Mouse (Mus musculus) kidney, postnatal 10 days (tissue): Measurements from ENCODE around the gene 1700025G04Rik.

Source experiments
- DNase-seq: peaks from one replicate; pipeline ENCODE4 v3.0.0; 2021; ENCODE audit warnings: mixed read lengths

The 1700025G04Rik gene

GRCm38 (mm10) chr1:151890041-151890621 is 199.8 kb downstream of the 1700025G04Rik start:
- DNase-seq: peak; percentile 61

GRCm38 (mm10) chr1:151887631-151888030 is 202.3 kb downstream of the 1700025G04Rik start:
- no peak for DNase-seq

- no peak for DNase-seq
Observed at GRCm38 (mm10) chr1:151887126-151887525, 202.8 kb downstream of the 1700025G04Rik start.

GRCm38 (mm10) chr1:151886171-151886570 is 203.8 kb downstream of the 1700025G04Rik start:
- no peak for DNase-seq

GRCm38 (mm10) chr1:151881253-151881652 is 208.7 kb downstream of the 1700025G04Rik start:
- no peak for DNase-seq

- DNase-seq: no peak
Observed at GRCm38 (mm10) chr1:151880731-151881130, 209.2 kb downstream of the 1700025G04Rik start.

- DNase-seq: no peak
Observed at GRCm38 (mm10) chr1:151879966-151880365, 210.0 kb downstream of the 1700025G04Rik start.

- DNase-seq: no peak
Observed at GRCm38 (mm10) chr1:151879308-151879850, 210.5 kb downstream of the 1700025G04Rik start.

- no peak for DNase-seq
Observed at GRCm38 (mm10) chr1:151878411-151878810, 211.5 kb downstream of the 1700025G04Rik start.

GRCm38 (mm10) chr1:151872971-151873370 is 217.0 kb downstream of the 1700025G04Rik start:
- peak; percentile 39 for DNase-seq

GRCm38 (mm10) chr1:151864326-151864725 is 225.6 kb downstream of the 1700025G04Rik start:
- no peak for DNase-seq

- peak; percentile 77 for DNase-seq
Observed at GRCm38 (mm10) chr1:151863797-151864147, 226.2 kb downstream of the 1700025G04Rik start.

GRCm38 (mm10) chr1:151863135-151863796 is 226.7 kb downstream of the 1700025G04Rik start:
- peak; percentile 62 for DNase-seq

- DNase-seq: no peak
Observed at GRCm38 (mm10) chr1:151862109-151862508, 227.8 kb downstream of the 1700025G04Rik start.

GRCm38 (mm10) chr1:151861334-151861995 is 228.5 kb downstream of the 1700025G04Rik start:
- no peak for DNase-seq

- no peak for DNase-seq
Observed at GRCm38 (mm10) chr1:151858474-151858873, 231.5 kb downstream of the 1700025G04Rik start.

- no peak for DNase-seq
Observed at GRCm38 (mm10) chr1:151855561-151855960, 234.4 kb downstream of the 1700025G04Rik start.

GRCm38 (mm10) chr1:151851976-151852375 is 237.9 kb downstream of the 1700025G04Rik start:
- no peak for DNase-seq

GRCm38 (mm10) chr1:151851051-151851848 is 238.7 kb downstream of the 1700025G04Rik start:
- DNase-seq: no peak

GRCm38 (mm10) chr1:151849993-151850608 is 239.8 kb downstream of the 1700025G04Rik start:
- no peak for DNase-seq

GRCm38 (mm10) chr1:151848286-151848685 is 241.6 kb downstream of the 1700025G04Rik start:
- DNase-seq: no peak
